Mouse (Mus musculus): Measurements from ENCODE around the gene Olfr633. TPM values are rescaled to one million over a fixed set of nuclear protein-coding genes. Genes with fewer than 3 reads are reported as not detected.

Gene Olfr633
- polyA plus RNA-seq (2015; fragmentation: Nextera tagmentation; extraction: Ambion mirVana): not detected in 2 replicates

DNA sequence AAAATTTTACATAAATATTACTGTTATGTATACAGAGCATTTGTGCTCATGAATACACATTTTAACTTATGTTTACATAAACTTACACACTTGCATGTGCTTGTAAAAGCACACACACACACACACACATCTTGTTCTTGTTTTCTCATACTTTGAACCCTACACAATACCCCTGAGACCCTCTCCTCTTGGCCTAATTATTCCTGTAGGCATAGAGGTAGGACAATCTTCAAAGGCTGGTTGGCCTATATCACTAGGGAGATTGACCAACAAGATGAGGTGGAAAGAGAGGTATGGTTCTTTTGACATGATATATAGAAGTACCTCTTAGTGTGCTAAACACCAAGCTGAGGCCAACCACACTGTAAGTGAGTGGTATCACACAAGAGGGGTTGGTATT, at the start of gene Olfr633:
Olfr633 (plus strand) TSS at position 301 of the 400 bp plus-strand sequence.

GRCm38 (mm10) chr7:103903187-103903586, 41.0 kb upstream of the Olfr633 start, which contains the start of gene Olfr65:
Gene Olfr65, plus strand, starts transcription at chr7:103903487.

GRCm38 (mm10) chr7:103928525-103928924, 15.7 kb upstream of the Olfr633 start, which contains the start of gene Olfr631:
Gene Olfr631, plus strand, starts transcription at chr7:103928825.

DNA sequence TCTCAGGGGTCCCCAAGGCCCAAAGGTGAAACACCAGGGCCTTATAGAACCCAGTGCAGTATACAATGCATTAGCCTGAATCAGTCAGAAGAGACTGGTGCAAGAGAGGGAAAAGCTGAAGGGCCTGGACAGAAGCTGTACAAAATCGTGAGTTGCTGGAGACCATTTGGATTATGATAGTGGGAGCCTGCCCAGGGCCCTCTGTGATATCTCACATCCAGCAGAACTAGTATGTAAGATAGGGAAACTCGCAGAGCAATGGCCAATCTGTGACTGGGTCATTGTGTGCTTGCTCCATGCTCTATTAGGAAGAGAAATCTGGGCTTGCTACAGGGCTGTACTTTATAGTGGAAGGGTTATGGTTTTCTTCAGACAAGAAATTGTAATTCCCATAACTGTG, 10.0 kb upstream of the Olfr633 start, which contains the start of gene Olfr632:
Olfr632 (plus strand) TSS at position 84 of the 400 bp plus-strand sequence.

DNA sequence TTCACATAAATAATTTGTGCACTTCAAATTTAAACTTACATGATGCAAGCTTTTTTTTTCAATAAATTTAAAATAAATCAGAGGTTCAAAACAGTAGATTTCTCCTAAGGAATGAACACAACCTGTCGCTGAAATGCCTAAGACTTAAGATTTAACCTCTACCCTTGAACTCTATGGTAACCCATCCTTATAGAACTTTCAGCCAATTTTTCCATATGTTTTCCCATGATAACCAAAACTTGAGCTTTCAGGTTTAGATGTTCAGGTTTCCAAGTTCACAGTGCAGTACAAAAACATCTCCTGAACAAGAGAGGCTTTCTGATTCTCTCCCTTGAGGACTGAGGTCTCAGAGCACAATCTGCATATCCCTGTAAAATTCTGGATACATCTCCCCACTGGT, 26.6 kb downstream of the Olfr633 start, which contains the start of gene Olfr635:
Olfr635 (plus strand) TSS at position 301 of the 400 bp plus-strand sequence.

GRCm38 (mm10) chr7:103998446-103998845, 54.2 kb downstream of the Olfr633 start, which contains the start of gene Olfr638:
Gene Olfr638, plus strand, starts transcription at chr7:103998746.

Other genes starting within 250 kb of the Olfr633 start
- gene Olfr243, start 229.8 kb upstream of the Olfr633 start, polyA plus RNA-seq (2015; fragmentation: Nextera tagmentation; extraction: Ambion mirVana): not detected in 2 replicates
- gene Olfr628, start 214.1 kb upstream of the Olfr633 start, polyA plus RNA-seq (2015; fragmentation: Nextera tagmentation; extraction: Ambion mirVana): not detected in 2 replicates
- 0.14 and 0.19 TPM in 2 replicates for gene Olfr629, start 199.5 kb upstream of the Olfr633 start, polyA plus RNA-seq (2015; fragmentation: Nextera tagmentation; extraction: Ambion mirVana)
- gene Olfr630, start 187.1 kb upstream of the Olfr633 start, polyA plus RNA-seq (2015; fragmentation: Nextera tagmentation; extraction: Ambion mirVana): not detected in 2 replicates
- gene Olfr69, start 172.8 kb upstream of the Olfr633 start, polyA plus RNA-seq (2015; fragmentation: Nextera tagmentation; extraction: Ambion mirVana): 0.05 TPM in 1 of 2 replicates, not detected in the other
- 0.02 TPM in 1 of 2 replicates, not detected in the other for gene Olfr68, start 164.7 kb upstream of the Olfr633 start, polyA plus RNA-seq (2015; fragmentation: Nextera tagmentation; extraction: Ambion mirVana)
- gene Olfr67, start 152.6 kb upstream of the Olfr633 start, polyA plus RNA-seq (2015; fragmentation: Nextera tagmentation; extraction: Ambion mirVana): not detected in 2 replicates
- 27,857 and 31,285 TPM in 2 replicates for gene Hbb-bt, start 130.4 kb upstream of the Olfr633 start, polyA plus RNA-seq (2015; fragmentation: Nextera tagmentation; extraction: Ambion mirVana)
- 96,477 and 101,005 TPM in 2 replicates for gene Hbb-bs, start 116.3 kb upstream of the Olfr633 start, polyA plus RNA-seq (2015; fragmentation: Nextera tagmentation; extraction: Ambion mirVana)
- gene Hbb-bh2, start 103.9 kb upstream of the Olfr633 start, polyA plus RNA-seq (2015; fragmentation: Nextera tagmentation; extraction: Ambion mirVana): not detected in 2 replicates
- gene Hbb-bh1, start 101.3 kb upstream of the Olfr633 start, polyA plus RNA-seq (2015; fragmentation: Nextera tagmentation; extraction: Ambion mirVana): 1.3 and 1.9 TPM in 2 replicates
- 2.9 and 3.0 TPM in 2 replicates for gene Hbb-y, start 91.2 kb upstream of the Olfr633 start, polyA plus RNA-seq (2015; fragmentation: Nextera tagmentation; extraction: Ambion mirVana)
- gene Olfr66, start 58.2 kb upstream of the Olfr633 start, polyA plus RNA-seq (2015; fragmentation: Nextera tagmentation; extraction: Ambion mirVana): not detected in 2 replicates
- gene Olfr64, start 50.0 kb upstream of the Olfr633 start, polyA plus RNA-seq (2015; fragmentation: Nextera tagmentation; extraction: Ambion mirVana): 0.02 TPM in 1 of 2 replicates, not detected in the other
- gene Olfr65, start 41.0 kb upstream of the Olfr633 start, polyA plus RNA-seq (2015; fragmentation: Nextera tagmentation; extraction: Ambion mirVana): not detected in 2 replicates
- gene Olfr631, start 15.6 kb upstream of the Olfr633 start, polyA plus RNA-seq (2015; fragmentation: Nextera tagmentation; extraction: Ambion mirVana): not detected in 2 replicates
- 0.07 TPM in 1 of 2 replicates, not detected in the other for gene Olfr632, start 10.1 kb upstream of the Olfr633 start, polyA plus RNA-seq (2015; fragmentation: Nextera tagmentation; extraction: Ambion mirVana)
- gene Olfr635, start 26.7 kb downstream of the Olfr633 start, polyA plus RNA-seq (2015; fragmentation: Nextera tagmentation; extraction: Ambion mirVana): not detected in 2 replicates
- gene Olfr638, start 54.3 kb downstream of the Olfr633 start, polyA plus RNA-seq (2015; fragmentation: Nextera tagmentation; extraction: Ambion mirVana): not detected in 2 replicates
- gene Olfr639, start 72.9 kb downstream of the Olfr633 start, polyA plus RNA-seq (2015; fragmentation: Nextera tagmentation; extraction: Ambion mirVana): not detected in 2 replicates
- not detected in 2 replicates for gene Olfr640, start 81.1 kb downstream of the Olfr633 start, polyA plus RNA-seq (2015; fragmentation: Nextera tagmentation; extraction: Ambion mirVana)
- not detected in 2 replicates for gene Olfr641, start 91.0 kb downstream of the Olfr633 start, polyA plus RNA-seq (2015; fragmentation: Nextera tagmentation; extraction: Ambion mirVana)
- not detected in 2 replicates for gene Olfr642, start 108.2 kb downstream of the Olfr633 start, polyA plus RNA-seq (2015; fragmentation: Nextera tagmentation; extraction: Ambion mirVana)
- not detected in 2 replicates for gene 4930516K23Rik, start 117.0 kb downstream of the Olfr633 start, polyA plus RNA-seq (2015; fragmentation: Nextera tagmentation; extraction: Ambion mirVana)
- not detected in 2 replicates for gene Olfr644, start 127.4 kb downstream of the Olfr633 start, polyA plus RNA-seq (2015; fragmentation: Nextera tagmentation; extraction: Ambion mirVana)
- gene Olfr645, start 141.0 kb downstream of the Olfr633 start, polyA plus RNA-seq (2015; fragmentation: Nextera tagmentation; extraction: Ambion mirVana): not detected in 2 replicates
- gene Olfr646, start 160.4 kb downstream of the Olfr633 start, polyA plus RNA-seq (2015; fragmentation: Nextera tagmentation; extraction: Ambion mirVana): not detected in 2 replicates
- gene Ubqln5, start 185.4 kb downstream of the Olfr633 start, polyA plus RNA-seq (2015; fragmentation: Nextera tagmentation; extraction: Ambion mirVana): not detected in 2 replicates
- gene Olfr643, start 193.0 kb downstream of the Olfr633 start, polyA plus RNA-seq (2015; fragmentation: Nextera tagmentation; extraction: Ambion mirVana): not detected in 2 replicates
- not detected in 2 replicates for gene Ubqln3, start 198.8 kb downstream of the Olfr633 start, polyA plus RNA-seq (2015; fragmentation: Nextera tagmentation; extraction: Ambion mirVana)
- gene Ubqlnl, start 206.1 kb downstream of the Olfr633 start, polyA plus RNA-seq (2015; fragmentation: Nextera tagmentation; extraction: Ambion mirVana): not detected in 2 replicates
- gene Olfm5, start 220.4 kb downstream of the Olfr633 start, polyA plus RNA-seq (2015; fragmentation: Nextera tagmentation; extraction: Ambion mirVana): 0.07 TPM in 1 of 2 replicates, not detected in the other
- gene Olfr648, start 239.0 kb downstream of the Olfr633 start, polyA plus RNA-seq (2015; fragmentation: Nextera tagmentation; extraction: Ambion mirVana): 0.08 and 0.15 TPM in 2 replicates

Data from spleen, postnatal 0 days (tissue).